Mouse (Mus musculus): ENCODE measurements at regions not wholly inside any gene's neighbourhood (a gene's known extent, or its start where the extent isn't known, plus 50 kb on each side); places are given as distances from the start of the nearest gene placed in this dataset.

DNA sequence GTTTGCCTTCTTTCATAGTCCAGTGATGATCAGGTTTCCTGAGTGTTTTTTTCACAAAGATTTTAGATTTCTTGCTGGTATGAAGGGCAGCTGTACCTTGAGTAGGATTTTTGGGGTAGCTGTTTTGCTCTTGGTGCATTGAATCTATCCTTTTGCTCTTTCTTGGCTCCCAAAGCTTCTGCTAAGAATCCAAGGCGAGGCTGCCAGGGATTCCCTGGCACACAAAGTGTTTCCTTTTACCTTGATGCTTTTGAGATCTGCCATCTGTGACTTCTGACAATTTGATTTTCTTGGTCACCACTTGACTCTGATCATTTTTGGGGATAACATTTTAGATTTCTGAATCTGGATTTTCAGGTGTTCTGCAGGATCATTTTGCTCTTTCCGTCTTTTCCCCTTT, 144.3 kb upstream of the Ghitm start:
- no peaks in the 10 kb centered on the region for H3K4me1 ChIP-seq
- no peak overlapping the region for H3K4me3 ChIP-seq
- no peaks in the 10 kb centered on the region for H3K27me3 ChIP-seq
- 88% methylated on average over 2 of the region's 2 CpGs for WGBS
- no peak for ATAC-seq
- H3K9me3 ChIP-seq (replicated peaks): no peaks in the 10 kb centered on the region
- no peaks in the 10 kb centered on the region for H3K36me3 ChIP-seq (ENCODE audit: poor library complexity, severe bottlenecking)
- no peak overlapping the region for H3K4me2 ChIP-seq
- no peak overlapping the region for H3K9ac ChIP-seq
- no peak overlapping the region for H3K27ac ChIP-seq

DNA sequence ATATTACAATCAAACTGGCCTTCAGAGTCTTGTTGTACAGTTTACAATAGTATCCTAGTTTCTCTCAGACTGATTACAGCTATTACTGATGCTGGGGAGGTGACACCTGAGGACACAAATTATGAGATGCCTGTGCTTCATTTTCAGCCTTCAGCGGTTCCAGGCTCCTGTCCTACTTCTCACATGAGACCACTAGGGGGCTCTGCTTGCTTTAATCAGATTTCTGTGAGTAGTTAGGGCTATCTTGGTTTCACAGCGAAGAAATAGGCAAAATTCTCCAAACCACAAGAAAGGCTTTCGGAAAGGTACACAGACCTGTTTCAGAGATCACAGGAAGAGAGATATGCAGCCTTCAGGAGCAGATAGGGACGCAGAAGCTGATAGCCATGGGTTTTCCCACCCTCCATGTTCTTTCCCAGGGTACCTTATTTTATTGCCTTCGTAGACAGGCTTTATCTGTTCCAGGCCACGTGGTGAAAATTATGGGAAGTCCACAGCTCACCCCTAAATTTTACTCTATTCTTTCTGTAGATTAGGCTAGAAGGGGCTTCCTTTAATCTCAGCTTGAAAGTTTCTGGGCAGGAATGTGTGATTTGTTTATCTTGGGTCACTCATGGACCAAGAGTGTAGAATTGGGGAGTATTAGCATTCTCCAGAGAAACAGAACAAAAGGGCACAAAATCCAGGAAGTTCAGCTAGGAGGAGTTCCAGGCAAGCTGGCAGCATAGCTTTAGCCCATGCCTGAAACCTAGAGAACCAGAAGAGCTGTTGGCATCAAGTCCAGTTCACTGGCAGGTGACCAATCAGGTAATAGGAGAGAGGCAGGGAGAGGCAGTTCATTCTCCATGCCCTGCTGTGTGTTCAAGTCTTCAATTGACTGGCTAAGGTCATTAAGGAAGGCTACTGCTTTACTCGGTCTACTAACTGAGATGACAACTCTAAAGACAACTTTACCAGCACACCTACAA, 141.9 kb upstream of the Ghitm start:
- no peaks in the 10 kb centered on the region for H3K36me3 ChIP-seq (ENCODE audit: poor library complexity, severe bottlenecking)
- no peak overlapping the region for H3K4me3 ChIP-seq
- no peak overlapping the region for H3K27ac ChIP-seq
- H3K4me2 ChIP-seq: no peak overlapping the region
- H3K27me3 ChIP-seq: no peaks in the 10 kb centered on the region
- no peaks in the 10 kb centered on the region for H3K9me3 ChIP-seq (replicated peaks)
- 75% methylated on average over 7 of the region's 7 CpGs for WGBS
- H3K9ac ChIP-seq: no peak overlapping the region
- H3K4me1 ChIP-seq: no peaks in the 10 kb centered on the region
- ATAC-seq: no peak

DNA sequence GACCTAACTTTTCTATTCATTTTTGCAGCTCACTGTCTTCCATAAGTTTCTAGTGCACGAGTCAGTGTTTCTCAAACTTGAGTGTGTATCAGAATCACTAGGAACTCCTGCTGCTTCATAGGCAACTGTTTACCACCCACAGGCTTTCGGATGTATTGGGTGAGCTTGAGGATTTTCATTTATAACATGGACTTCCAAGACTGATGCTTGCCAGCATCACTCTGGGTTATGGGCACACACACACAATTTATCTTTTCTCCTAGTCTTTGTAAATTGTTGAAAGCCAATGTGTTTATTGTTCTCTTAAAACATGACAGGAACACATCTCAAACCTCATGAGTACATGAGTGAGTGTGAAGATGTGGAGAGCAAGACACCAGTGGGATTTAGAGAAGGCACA, 137.0 kb upstream of the Ghitm start:
- no peak overlapping the region for H3K4me3 ChIP-seq
- H3K36me3 ChIP-seq (ENCODE audit: poor library complexity, severe bottlenecking): no peaks in the 10 kb centered on the region
- no peak overlapping the region for H3K27ac ChIP-seq
- H3K27me3 ChIP-seq: no peaks in the 10 kb centered on the region
- H3K4me1 ChIP-seq: peaks cover 12% of the 10 kb centered on the region
- H3K4me2 ChIP-seq: no peak overlapping the region
- WGBS: 71% methylated on average over 2 of the region's 2 CpGs
- H3K9ac ChIP-seq: no peak overlapping the region
- no peak for ATAC-seq
- H3K9me3 ChIP-seq (replicated peaks): no peaks in the 10 kb centered on the region

DNA sequence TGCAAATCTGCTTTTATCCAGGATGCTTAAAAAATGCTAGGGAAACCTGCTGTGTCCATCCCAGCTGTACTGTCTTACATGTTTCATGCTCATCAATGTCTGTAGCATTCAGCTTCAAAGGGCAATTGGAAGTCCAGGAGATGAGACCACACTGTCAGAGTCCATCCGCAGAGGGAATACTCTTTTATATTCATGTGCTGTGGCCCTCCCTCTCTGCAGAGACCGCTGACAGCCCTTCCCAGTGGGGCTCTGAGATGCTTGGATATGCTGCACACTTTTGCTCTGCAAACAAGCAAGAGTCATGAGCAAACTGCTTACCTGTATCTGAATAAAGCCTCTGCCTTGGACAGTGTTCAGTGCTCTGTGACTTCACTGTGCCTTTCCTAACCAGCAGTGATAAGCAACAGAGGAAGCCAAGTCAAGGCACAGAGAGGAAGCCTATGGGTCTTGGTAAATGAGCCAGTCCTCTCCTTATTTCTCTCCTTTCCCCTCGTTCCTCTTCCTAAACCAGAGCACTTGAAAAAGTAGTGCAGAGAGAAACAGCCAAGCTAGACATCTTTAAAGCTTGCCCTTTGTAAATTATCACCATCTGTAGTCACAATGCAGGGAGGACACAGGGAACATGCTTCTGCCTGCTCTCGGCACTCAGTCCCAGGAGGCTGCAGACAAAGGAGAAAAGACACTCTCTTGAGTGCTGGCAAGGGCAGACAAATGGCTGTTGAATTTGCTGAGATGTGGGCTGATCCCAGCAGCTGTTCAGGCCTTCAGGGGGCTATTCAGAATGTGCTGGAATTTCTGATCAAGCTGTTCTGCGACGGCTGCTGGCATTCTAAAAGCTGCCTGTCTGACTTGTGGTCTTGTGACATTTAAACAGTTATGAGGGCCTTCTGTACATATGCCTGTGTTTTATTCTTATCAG, 136.2 kb upstream of the Ghitm start:
- 26% methylated on average over 6 of the region's 6 CpGs for WGBS

DNA sequence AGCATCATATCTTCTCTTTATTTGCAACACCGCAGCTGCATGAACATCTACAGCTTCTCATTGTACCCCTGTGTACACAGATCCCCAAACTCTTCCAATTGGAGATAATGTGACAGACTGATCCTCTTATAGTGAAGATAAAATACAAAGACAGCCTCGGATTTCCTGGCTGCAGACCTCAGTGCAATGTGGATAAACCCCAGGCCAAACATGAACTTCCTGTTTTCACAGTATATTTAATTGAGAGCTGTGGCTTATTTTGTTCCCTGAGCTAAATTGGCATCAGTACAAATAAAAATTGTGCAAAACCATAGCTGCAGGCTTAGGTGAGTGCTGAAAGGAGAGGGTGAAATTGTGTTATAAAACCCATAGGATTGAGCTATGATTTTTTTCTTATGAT, 134.8 kb upstream of the Ghitm start:
- Histone ChIP-seq H3K9me3 (replicated peaks) (no peaks in the 10 kb centered on the region), H3K36me3 (ENCODE audit: poor library complexity, severe bottlenecking) (no peaks in the 10 kb centered on the region), H3K4me2 (no peak overlapping the region), H3K4me1 (peaks cover 12% of the 10 kb centered on the region), H3K9ac (no peak overlapping the region), H3K27ac (no peak overlapping the region), H3K27me3 (no peaks in the 10 kb centered on the region), H3K4me3 (no peak overlapping the region)
- 66% methylated on average over 2 of the region's 2 CpGs for WGBS
- no peak for ATAC-seq

More for the DNA sequence above, 136.2 kb upstream of the Ghitm start:
- Histone ChIP-seq H3K9ac (no peak overlapping the region), H3K27me3 (no peaks in the 10 kb centered on the region), H3K4me2 (no peak overlapping the region), H3K4me1 (peaks cover 12% of the 10 kb centered on the region), H3K36me3 (ENCODE audit: poor library complexity, severe bottlenecking) (no peaks in the 10 kb centered on the region), H3K27ac (0 out of 2 replicates have a peak overlapping the region, but pooled peaks have one; percentile 22), H3K4me3 (no peak overlapping the region), H3K9me3 (replicated peaks) (no peaks in the 10 kb centered on the region)
- ATAC-seq: peak; percentile 79; the same call in 1 of the 2 replicates

DNA sequence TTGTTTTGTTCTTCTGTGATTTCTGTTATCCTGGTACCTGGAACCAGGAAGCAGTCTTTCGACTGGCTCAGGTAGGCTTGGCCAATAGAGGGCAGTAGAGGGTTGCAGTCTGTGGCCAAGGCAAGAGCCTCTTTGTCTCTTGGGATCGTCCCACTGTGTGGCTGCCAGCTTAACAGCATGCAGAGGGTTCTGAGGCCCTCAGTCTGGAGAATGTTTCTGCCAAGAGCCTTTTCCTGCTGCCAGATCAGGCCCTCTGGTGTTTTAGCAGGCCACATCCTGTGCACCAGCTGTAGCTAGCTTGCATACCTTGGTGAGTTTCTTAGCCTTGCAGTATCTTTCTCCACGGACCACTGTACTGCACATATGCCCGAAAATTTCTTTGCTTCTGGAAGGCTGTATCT, 103.6 kb upstream of the Ghitm start:
- H3K9ac ChIP-seq: no peak overlapping the region
- H3K36me3 ChIP-seq (ENCODE audit: poor library complexity, severe bottlenecking): no peaks in the 10 kb centered on the region
- 32% methylated on average over 4 of the region's 4 CpGs for WGBS
- H3K27me3 ChIP-seq: no peaks in the 10 kb centered on the region
- H3K9me3 ChIP-seq (replicated peaks): no peaks in the 10 kb centered on the region
- H3K4me1 ChIP-seq: no peaks in the 10 kb centered on the region
- ATAC-seq: peak; percentile 97
- no peak overlapping the region for H3K27ac ChIP-seq
- no peak overlapping the region for H3K4me2 ChIP-seq
- no peak overlapping the region for H3K4me3 ChIP-seq

DNA sequence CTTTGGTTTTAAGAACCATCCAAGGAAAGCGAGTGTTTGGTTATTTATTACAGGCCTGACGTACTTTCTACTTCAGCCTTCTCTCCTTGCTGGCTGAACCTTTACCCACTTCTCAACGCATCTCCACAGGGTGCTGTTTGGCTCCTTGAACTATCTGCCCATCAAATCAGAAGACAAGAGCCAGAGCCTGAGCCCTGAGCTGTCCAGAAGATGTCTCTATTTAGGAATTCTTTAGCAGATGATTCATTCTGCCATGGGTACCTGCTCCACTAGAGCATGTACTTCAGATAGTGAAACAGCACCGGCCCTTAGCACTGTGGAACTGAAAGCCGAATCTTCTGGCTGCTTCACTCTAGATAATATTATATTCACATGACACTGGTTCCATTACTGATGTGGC, 102.1 kb upstream of the Ghitm start:
- no peak overlapping the region for H3K4me3 ChIP-seq
- no peaks in the 10 kb centered on the region for H3K4me1 ChIP-seq
- WGBS: 93% methylated on average over 5 of the region's 5 CpGs
- no peak overlapping the region for H3K4me2 ChIP-seq
- H3K27ac ChIP-seq: no peak overlapping the region
- H3K27me3 ChIP-seq: no peaks in the 10 kb centered on the region
- no peaks in the 10 kb centered on the region for H3K36me3 ChIP-seq (ENCODE audit: poor library complexity, severe bottlenecking)
- ATAC-seq: no peak
- H3K9me3 ChIP-seq (replicated peaks): no peaks in the 10 kb centered on the region
- H3K9ac ChIP-seq: no peak overlapping the region

DNA sequence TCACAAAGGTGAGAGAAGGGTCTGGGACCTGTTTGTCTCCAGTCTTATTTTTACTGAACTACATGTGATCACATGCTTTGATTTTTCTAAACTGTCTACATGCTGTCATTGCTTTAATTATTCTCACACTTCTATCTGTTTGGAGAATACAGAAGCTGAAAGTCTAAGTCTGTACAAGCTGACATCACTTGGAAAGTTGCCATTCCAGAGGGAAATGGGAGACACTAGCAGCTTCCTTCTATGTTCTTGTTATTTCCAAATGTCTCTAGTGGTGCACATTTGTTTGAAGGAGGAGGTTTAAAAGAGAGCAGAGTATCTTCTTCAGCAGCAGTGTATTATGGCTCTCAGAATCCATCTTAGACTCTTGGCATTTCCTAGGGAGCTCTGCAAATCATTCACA, 73.2 kb upstream of the Ghitm start:
- Histone ChIP-seq H3K4me1 (no peaks in the 10 kb centered on the region), H3K4me3 (no peak overlapping the region), H3K36me3 (ENCODE audit: poor library complexity, severe bottlenecking) (no peaks in the 10 kb centered on the region), H3K27ac (no peak overlapping the region), H3K9ac (no peak overlapping the region), H3K27me3 (no peaks in the 10 kb centered on the region), H3K9me3 (replicated peaks) (no peaks in the 10 kb centered on the region), H3K4me2 (no peak overlapping the region)
- no peak for ATAC-seq

DNA sequence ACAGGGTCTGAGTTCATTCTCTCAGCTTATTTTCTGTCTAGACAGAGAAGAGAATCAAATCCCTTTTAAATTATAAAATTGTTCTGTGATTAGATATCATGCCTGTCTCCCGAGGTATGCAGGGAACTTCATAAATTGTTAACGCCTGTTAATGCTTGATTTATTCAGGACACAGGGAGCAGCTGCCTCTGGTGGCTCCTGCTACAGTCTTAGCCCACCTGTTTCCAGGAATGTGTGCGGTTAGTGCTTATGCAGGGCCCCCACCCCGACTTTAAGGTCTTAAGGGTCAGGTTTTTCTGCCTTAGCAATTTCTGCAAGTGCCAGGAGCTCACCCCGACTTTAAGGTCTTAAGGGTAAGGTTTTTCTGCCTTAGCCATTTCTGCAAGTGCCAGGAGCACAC, 54.7 kb upstream of the Ghitm start:
- H3K9ac ChIP-seq: no peak overlapping the region
- WGBS: 79% methylated on average over 5 of the region's 5 CpGs
- H3K4me3 ChIP-seq: no peak overlapping the region
- H3K36me3 ChIP-seq (ENCODE audit: poor library complexity, severe bottlenecking): no peaks in the 10 kb centered on the region
- H3K9me3 ChIP-seq (replicated peaks): no peaks in the 10 kb centered on the region
- H3K27ac ChIP-seq: no peak overlapping the region
- no peaks in the 10 kb centered on the region for H3K27me3 ChIP-seq
- ATAC-seq: no peak
- no peak overlapping the region for H3K4me2 ChIP-seq
- H3K4me1 ChIP-seq: no peaks in the 10 kb centered on the region
